Mouse (Mus musculus) midbrain, embryonic 12.5 days (tissue): ENCODE data around the gene Mocs3. TPM values are rescaled to one million over a fixed set of nuclear protein-coding genes. Genes with fewer than 3 reads are reported as not detected.
A peak's percentile ranks its signal among the peaks of the same experiment; 100 is the strongest.

Source experiments
- ATAC-seq: fragments of 200-750 bp; cut with Nextera tagmentation; 2 replicates; pipeline ENCODE4 v1.8.0; 2017; ENCODE audit warnings: low read depth, moderate TSS enrichment, moderate library complexity; ENCODE audit not compliant: low FRiP score
- H3K27ac ChIP-seq: fragments of 300-500 bp; sonication (generic); replicated peaks from 2 replicates; pipeline ENCODE4 v1.5.1; 2016; ENCODE audit warnings: mild to moderate bottlenecking
- H3K27me3 ChIP-seq: fragments of 300-500 bp; sonication (generic); 2 replicates; pipeline ENCODE4 v1.6.1; 2016; ENCODE audit warnings: mild to moderate bottlenecking
- H3K36me3 ChIP-seq: fragments of 300-500 bp; sonication (generic); 2 replicates; pipeline ENCODE4 v1.6.1; 2016
- H3K4me1 ChIP-seq: fragments of 300-500 bp; sonication (generic); 2 replicates; pipeline ENCODE4 v1.6.1; 2016
- H3K4me2 ChIP-seq: fragments of 300-500 bp; sonication (generic); replicated peaks from 2 replicates; pipeline ENCODE4 v1.6.1; 2016; ENCODE audit warnings: mild to moderate bottlenecking, moderate library complexity
- H3K4me3 ChIP-seq: fragments of 300-500 bp; sonication (generic); 2 replicates; pipeline ENCODE4 v1.5.1; 2016; ENCODE audit warnings: mild to moderate bottlenecking
- H3K9ac ChIP-seq: fragments of 300-500 bp; sonication (generic); replicated peaks from 2 replicates; pipeline ENCODE4 v1.6.1; 2016; ENCODE audit warnings: mild to moderate bottlenecking, moderate library complexity
- H3K9me3 ChIP-seq: fragments of 300-500 bp; sonication (generic); 2 replicates; pipeline ENCODE4 v1.6.1; 2016; ENCODE audit warnings: mild to moderate bottlenecking
- WGBS: fragments of 180-500 bp; shearing (Covaris S2); methylation state at CpG from one replicate; pipeline ENCODE4 v1.1.7; 2016; 5-methylcytosine and 5-hydroxymethylcytosine counted together
- polyA plus RNA-seq: library from polyadenylated mRNA; unstranded; fragments of >200 nt; fragmentation: Nextera tagmentation; extraction: Ambion mirVana; gene quantifications from 2 replicates; pipeline ENCODE4 v1.2.1, GENCODE M21; 2016

The Mocs3 gene
- polyA plus RNA-seq, 1 experiment from 2014 or later: 11.3 TPM

DNA sequence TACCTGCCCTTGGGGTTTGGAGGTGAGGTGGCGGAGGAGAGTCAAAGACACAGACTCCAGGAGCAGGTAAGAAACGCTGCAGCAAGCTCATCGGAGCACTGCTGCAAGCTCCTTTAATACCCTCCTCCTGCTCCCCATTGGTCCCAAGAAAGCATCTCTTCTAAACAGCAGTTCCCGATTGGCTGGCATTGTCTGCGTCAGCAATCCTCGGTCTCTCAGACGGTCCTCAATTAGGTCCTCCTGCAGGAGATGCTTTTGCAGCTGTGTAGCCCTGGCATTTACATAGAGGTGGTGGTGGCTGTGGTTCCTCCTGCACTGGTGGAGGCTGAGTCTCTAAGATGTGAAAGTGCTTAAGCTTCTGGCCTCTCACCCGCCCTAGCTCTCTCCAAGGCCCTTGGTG, 15.1 kb downstream of the Mocs3 start:
- Histone ChIP-seq H3K27me3 (peaks cover 7% of the 10 kb centered on the region), H3K36me3 (no peaks in the 10 kb centered on the region), H3K9me3 (no peaks in the 10 kb centered on the region), H3K4me2 (no peak overlapping the region), H3K27ac (no peak overlapping the region), H3K4me1 (no peaks in the 10 kb centered on the region), H3K9ac (no peak overlapping the region), H3K4me3 (no peak overlapping the region)
- 40% methylated on average over 8 of the region's 8 CpGs for WGBS
- ATAC-seq: no peak

DNA sequence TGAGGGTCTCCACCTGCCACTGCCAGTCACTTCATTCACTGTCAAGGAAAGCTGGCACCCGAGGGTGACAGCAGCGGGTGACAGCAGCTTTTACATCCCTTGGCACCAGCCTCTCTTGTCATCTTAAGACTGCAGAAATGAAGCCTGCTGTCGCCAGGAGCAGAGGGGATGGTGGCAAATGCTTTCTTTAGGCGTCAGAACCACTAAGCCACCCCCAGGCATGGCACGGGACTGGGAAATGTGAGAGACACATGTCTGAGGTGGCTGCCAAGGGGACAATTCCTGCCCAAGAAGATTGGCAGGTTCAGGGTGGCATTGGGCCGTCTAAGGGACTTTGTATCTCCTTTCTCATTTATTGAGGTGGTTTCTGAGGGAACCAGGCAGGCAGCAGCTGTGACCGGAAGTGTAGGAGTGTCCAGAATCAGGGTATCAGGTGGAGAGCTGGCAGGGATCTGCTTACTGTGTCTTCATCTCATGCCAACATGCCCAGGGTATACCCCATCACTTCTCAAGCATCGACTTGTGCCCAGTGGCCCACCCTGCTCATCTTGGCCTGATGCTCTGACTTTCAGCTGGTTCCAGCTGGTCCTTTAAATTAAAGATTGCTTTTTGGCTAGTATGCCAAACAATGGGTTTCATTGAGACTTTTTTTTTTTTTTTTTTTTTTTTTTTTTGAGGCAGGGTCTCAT, 17.9 kb downstream of the Mocs3 start:
- ATAC-seq: no peak
- Histone ChIP-seq H3K9me3 (no peaks in the 10 kb centered on the region), H3K4me3 (no peak overlapping the region), H3K9ac (no peak overlapping the region), H3K27ac (no peak overlapping the region), H3K4me1 (no peaks in the 10 kb centered on the region), H3K36me3 (no peaks in the 10 kb centered on the region), H3K4me2 (no peak overlapping the region), H3K27me3 (peaks cover 15% of the 10 kb centered on the region)
- WGBS: 78% methylated on average over 8 of the region's 8 CpGs

DNA sequence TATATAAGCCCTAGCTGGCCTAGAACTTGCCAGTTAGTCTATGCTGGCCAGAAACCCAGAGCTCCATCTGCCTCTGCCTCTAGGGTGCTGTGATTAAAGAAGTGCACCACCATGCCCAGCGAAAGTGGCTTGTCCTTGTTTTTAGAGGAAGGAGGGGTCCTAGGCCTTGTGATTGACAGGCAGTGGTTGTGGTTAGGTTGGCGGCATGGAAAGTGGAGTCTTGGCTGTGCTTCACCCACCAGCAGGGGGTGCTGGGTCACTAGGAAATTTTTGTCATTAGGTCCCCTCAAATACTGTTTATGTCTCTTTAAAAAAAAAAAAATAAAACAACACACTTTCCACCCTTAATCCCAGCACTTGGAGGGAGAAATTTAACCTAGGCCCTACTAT, 18.4 kb downstream of the Mocs3 start:
- Histone ChIP-seq H3K4me3 (no peak overlapping the region), H3K9ac (no peak overlapping the region), H3K4me2 (no peak overlapping the region), H3K36me3 (no peaks in the 10 kb centered on the region), H3K9me3 (no peaks in the 10 kb centered on the region), H3K27ac (no peak overlapping the region), H3K4me1 (no peaks in the 10 kb centered on the region), H3K27me3 (peaks cover 14% of the 10 kb centered on the region; the same call in 1 of the 2 replicates)
- ATAC-seq: no peak
- WGBS: 19% methylated on average over 2 of the region's 2 CpGs

DNA sequence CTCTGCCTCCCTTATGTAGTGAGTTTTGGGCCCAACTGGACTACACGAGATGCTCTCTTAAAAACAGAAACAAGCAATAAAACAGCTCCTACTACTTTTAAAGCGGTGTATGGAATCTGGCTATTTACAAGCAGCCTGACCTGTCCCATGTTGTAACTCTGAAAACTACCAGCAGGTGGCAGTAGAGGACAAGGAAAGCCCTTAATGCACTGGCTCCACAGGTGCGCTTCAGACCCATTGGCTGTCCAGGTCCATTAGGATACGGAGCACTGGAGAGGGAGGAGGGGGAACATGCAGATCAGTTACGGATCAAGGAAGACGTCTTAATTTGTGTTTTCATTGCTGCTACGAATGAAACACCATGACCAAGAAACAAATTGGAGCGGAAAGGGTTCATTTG, 19.8 kb downstream of the Mocs3 start:
- Histone ChIP-seq H3K9me3 (no peaks in the 10 kb centered on the region), H3K4me2 (no peak overlapping the region), H3K4me1 (no peaks in the 10 kb centered on the region), H3K27ac (no peak overlapping the region), H3K36me3 (no peaks in the 10 kb centered on the region), H3K27me3 (peaks cover 16% of the 10 kb centered on the region; the same call in 1 of the 2 replicates), H3K9ac (no peak overlapping the region), H3K4me3 (no peak overlapping the region)
- WGBS: 14% methylated on average over 8 of the region's 8 CpGs
- ATAC-seq: peak; percentile 62; the same call in 1 of the 2 replicates

DNA sequence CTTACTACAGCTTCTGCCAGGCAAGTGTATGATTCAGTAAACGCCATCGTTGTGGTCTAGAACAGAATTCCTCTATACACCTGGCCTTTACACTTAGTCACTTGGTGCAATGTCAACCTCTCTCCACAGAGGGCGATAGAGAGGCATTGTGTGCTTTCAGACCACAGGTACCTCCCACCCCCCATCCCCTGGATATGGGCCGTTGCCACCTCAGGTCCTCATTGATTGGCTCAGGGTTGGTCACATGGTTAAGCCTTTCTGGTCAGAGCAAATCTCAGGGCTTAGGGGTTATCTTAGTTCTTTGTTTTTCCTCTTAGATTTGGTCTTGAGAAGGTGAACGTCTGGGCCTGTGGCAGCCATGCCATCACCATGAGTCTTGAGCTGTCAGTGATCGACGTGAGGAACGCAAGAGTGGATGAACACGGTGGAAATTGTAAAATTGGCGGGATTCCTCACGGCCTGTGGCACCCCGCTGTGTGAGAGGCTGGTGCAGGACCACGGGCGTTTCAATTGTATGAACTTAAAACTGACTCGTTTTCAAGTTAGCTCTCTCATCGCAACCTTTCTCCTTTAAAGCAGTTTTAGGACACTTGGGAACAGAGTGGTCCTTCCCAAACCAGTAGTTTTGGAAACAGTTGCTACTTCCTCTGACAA, 22.3 kb downstream of the Mocs3 start:
- WGBS: 18% methylated on average over 16 of the region's 16 CpGs
- Histone ChIP-seq H3K27me3 (peaks cover 16% of the 10 kb centered on the region; the same call in 1 of the 2 replicates), H3K9ac (no peak overlapping the region), H3K36me3 (no peaks in the 10 kb centered on the region), H3K4me2 (peak overlapping the region; percentile 34), H3K27ac (no peak overlapping the region), H3K9me3 (no peaks in the 10 kb centered on the region), H3K4me1 (no peaks in the 10 kb centered on the region), H3K4me3 (no peak overlapping the region)
- ATAC-seq: no peak

DNA sequence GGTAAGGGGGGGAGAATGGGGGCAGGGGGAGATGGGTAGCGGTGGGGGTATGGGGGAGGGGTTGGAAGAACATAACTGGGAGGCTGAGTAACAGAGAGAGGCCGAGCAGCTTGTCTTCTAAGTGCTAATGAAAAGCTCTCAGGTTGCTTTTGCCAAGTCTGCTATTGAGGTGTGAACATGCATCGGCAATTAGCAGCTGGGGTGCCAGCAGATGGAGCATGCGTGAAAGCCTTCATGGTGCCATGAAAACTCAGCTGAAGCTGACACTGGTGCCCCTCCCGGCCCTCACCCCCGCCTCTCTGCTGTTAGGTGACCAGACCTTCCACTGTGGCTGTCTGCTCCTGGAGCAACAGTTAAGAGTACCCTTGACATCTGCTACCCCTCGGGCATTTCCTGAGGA, 23.4 kb downstream of the Mocs3 start:
- Histone ChIP-seq H3K9me3 (no peaks in the 10 kb centered on the region), H3K4me3 (no peak overlapping the region), H3K4me2 (no peak overlapping the region), H3K27ac (no peak overlapping the region), H3K36me3 (no peaks in the 10 kb centered on the region), H3K27me3 (peaks cover 16% of the 10 kb centered on the region; the same call in 1 of the 2 replicates), H3K4me1 (no peaks in the 10 kb centered on the region), H3K9ac (no peak overlapping the region)
- WGBS: 79% methylated on average over 7 of the region's 7 CpGs
- no peak for ATAC-seq

DNA sequence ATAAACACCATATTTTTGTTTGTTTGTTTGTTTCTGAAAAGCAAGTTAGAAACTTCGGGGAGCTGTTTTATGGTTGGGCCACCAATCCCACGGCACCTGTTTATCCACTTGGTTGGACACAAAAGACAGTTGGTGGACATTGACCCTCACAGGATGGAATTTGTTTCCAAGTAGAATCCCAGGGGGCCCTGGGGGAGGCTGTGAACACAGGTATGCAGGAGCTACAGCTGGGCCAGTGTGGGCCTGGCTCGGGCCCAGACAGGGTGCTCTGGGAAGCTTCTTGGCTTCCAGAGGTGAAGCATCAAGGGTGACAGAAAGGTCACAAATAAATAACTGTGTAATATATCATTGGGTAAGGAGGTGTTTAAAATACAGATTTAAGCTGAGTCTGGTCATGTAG, 26.1 kb downstream of the Mocs3 start:
- Histone ChIP-seq H3K4me2 (no peak overlapping the region), H3K27ac (no peak overlapping the region), H3K9me3 (no peaks in the 10 kb centered on the region), H3K4me3 (no peak overlapping the region), H3K27me3 (peaks cover 11% of the 10 kb centered on the region; the same call in 1 of the 2 replicates), H3K9ac (no peak overlapping the region), H3K36me3 (no peaks in the 10 kb centered on the region), H3K4me1 (no peaks in the 10 kb centered on the region)
- ATAC-seq: no peak
- 89% methylated on average over 3 of the region's 3 CpGs for WGBS

DNA sequence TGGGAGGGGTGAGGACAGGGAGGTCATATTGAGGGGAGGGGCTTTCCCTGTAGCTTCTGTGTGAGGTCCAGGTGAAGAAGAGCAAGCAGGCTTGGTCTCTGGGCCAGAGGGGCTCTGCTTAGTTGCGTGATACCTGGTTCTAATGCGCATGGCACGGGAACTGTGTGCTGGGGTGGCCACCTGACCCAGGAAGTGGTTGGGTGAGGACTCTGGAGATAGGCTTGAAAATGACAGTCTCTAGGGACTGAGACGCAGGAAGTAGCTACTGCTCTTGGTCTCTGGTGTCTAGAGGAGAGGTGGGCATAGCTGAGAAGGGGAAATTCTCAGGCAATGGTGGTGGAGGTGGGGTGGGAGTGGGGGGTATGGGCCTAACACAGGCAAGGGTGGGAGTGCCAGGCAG, 26.8 kb downstream of the Mocs3 start:
- ATAC-seq: no peak
- Histone ChIP-seq H3K4me3 (no peak overlapping the region), H3K4me1 (no peaks in the 10 kb centered on the region), H3K36me3 (no peaks in the 10 kb centered on the region), H3K27ac (no peak overlapping the region), H3K9me3 (no peaks in the 10 kb centered on the region), H3K9ac (no peak overlapping the region), H3K4me2 (no peak overlapping the region), H3K27me3 (peaks cover 4% of the 10 kb centered on the region; the same call in 1 of the 2 replicates)
- WGBS: 94% methylated on average over 4 of the region's 4 CpGs

DNA sequence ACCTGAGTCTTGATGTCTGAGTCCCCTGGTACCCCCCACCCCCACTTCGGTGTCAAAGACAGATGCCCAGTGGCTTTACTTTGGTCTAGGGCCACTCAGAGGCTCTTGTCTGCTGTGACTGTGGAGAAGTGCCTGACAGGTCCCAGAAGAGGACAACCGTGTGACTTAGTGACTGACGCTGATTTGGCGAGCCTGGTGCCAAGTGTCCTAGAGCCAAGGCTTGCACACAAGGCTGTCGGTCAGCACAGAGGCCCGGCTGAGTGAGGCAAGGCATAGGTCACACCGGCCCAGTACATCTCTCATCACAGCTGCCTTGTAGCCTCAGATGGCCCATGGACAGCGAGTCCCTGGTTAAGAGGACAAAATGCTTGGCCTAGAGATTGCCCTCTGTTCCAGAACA, 28.6 kb downstream of the Mocs3 start:
- Histone ChIP-seq H3K9me3 (no peaks in the 10 kb centered on the region), H3K9ac (no peak overlapping the region), H3K4me2 (no peak overlapping the region), H3K27me3 (0 out of 2 replicates have a peak, but pooled peaks cover under 1% of the 10 kb centered on the region), H3K36me3 (no peaks in the 10 kb centered on the region), H3K4me3 (no peak overlapping the region), H3K27ac (no peak overlapping the region), H3K4me1 (no peaks in the 10 kb centered on the region)
- no peak for ATAC-seq
- WGBS: 87% methylated on average over 8 of the region's 8 CpGs

DNA sequence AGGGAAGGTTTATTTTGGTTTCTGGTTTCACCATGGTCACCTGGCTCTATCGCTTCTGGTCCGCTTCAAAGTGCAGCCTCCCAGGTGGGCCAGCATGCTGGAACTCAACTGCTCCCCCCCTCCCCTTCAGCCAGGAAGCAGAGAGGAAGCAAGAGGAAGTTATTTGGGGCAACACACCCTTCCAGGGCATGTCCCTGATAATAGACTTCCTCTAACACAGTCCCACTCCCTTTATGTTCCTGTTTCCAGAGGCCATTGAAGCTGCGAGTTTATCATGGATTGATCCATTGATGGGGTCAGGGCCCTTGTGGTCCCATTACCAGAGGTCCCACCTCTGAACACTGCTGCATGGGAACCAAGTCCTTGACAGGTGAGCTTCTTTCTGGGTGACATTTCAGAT, 29.7 kb downstream of the Mocs3 start:
- 86% methylated on average over 3 of the region's 3 CpGs for WGBS
- no peaks in the 10 kb centered on the region for H3K36me3 ChIP-seq
- H3K4me2 ChIP-seq: no peak overlapping the region
- no peaks in the 10 kb centered on the region for H3K4me1 ChIP-seq
- no peak overlapping the region for H3K4me3 ChIP-seq
- ATAC-seq: no peak
- no peaks in the 10 kb centered on the region for H3K27me3 ChIP-seq
- H3K27ac ChIP-seq: no peak overlapping the region
- H3K9me3 ChIP-seq: no peaks in the 10 kb centered on the region
- H3K9ac ChIP-seq: no peak overlapping the region

DNA sequence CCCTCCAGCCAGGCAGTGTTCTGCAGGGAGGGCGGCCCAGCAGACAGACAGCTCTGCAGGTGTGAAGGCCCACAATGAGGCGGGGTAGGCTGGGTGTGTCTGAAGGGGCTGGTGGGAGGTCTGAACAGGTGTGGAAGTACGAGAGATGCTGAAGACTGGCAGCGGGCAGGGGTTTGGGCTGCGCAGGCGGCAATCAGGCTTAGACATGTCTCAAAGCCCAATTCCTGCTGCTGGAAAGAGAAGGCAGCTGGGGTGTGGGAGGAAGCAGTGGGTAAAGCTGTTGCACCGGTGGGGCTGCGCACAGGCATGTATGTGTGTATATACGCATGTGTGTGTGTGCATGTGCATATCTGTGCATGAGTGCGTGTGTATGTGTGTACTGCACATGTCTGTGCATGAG, 30.5 kb downstream of the Mocs3 start:
- Histone ChIP-seq H3K36me3 (no peaks in the 10 kb centered on the region), H3K4me1 (no peaks in the 10 kb centered on the region), H3K27me3 (no peaks in the 10 kb centered on the region), H3K9me3 (no peaks in the 10 kb centered on the region), H3K4me2 (no peak overlapping the region), H3K9ac (no peak overlapping the region), H3K4me3 (no peak overlapping the region), H3K27ac (no peak overlapping the region)
- WGBS: 93% methylated on average over 10 of the region's 10 CpGs
- ATAC-seq: no peak

DNA sequence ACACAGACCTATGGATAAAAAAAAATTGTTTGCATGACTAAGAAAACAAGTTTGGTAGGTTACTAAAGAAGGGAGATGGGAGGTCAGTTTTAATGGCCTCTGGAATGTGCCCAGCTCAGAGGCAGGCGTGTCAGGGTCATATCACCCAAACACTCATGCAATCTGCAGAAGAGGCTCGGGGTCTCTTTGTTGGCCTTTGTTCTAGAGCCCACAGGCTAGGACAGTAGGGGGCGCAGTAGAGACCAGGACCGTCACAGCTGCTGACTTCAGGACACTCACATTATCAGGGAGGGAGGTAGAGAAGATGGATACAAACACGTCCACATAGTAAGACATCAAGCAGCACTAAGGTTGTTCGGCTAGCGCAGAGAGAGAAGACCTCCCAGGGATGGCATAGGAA, 37.6 kb downstream of the Mocs3 start:
- no peaks in the 10 kb centered on the region for H3K4me1 ChIP-seq
- H3K27me3 ChIP-seq: peaks cover 8% of the 10 kb centered on the region
- H3K9me3 ChIP-seq: no peaks in the 10 kb centered on the region
- ATAC-seq: no peak
- no peak overlapping the region for H3K27ac ChIP-seq
- H3K9ac ChIP-seq: no peak overlapping the region
- H3K4me2 ChIP-seq: peak overlapping the region; percentile 19; the same call in 1 of the 2 replicates
- H3K36me3 ChIP-seq: no peaks in the 10 kb centered on the region
- WGBS: 48% methylated on average over 7 of the region's 7 CpGs
- H3K4me3 ChIP-seq: no peak overlapping the region
